Mouse (Mus musculus) NIH3T3 (cell line): ENCODE measurements around the gene Gm4981.
"Not testable (repeated sequence)": the region's sequence is repeated elsewhere in the genome, so short reads cannot be mapped to it uniquely, and the experiment has no call there.

Experiments used
- DNase-seq: peaks from one replicate; pipeline ENCODE4 v3.0.0-alpha.2; 2012; ENCODE audit warnings: low read depth

The Gm4981 gene

GRCm38 (mm10) chr10:58223161-58223560, 13.3 kb downstream of the Gm4981 start:
- DNase-seq: not testable (repeated sequence)

- not testable (repeated sequence) for DNase-seq
These were observed 14.9 kb downstream of the Gm4981 start for GRCm38 (mm10) chr10:58221571-58221970.

DNA sequence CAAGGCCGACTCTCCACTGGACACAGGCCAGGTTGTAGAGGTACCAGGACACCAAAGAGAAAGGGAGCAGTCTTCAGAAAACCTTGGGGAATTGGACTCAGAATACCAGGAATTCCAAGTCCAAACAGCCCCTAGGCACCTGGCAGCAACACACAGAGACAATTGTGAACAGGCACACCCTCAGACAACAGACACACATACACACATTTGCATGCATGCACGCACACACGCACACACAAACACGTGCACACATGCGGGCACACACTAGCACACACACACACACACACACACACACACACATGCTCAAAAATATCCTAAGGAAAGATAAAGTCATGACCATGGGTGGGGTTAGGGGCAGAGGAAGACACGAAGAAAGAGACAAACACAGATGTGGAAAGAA, 15.8 kb downstream of the Gm4981 start:
- no peak for DNase-seq

DNA sequence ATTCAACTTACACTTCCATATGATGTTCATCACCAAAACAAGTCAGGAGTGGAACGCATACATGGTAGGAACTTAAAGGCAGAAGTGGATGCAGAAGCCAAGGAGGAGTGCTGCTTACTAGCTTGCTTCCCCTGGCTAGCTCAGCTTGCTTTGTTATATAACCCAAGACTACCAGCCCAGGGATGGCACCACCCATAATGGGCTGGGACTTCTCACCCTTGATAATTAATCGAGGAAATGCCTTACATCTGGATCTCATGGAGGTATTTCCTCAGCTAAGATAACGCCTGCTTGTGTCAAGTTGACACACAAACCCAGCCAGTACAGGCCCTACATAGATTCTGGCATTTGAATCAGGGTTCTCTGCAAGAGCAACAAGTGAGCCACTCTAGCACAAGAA, 19.1 kb downstream of the Gm4981 start:
- DNase-seq: no peak

DNA sequence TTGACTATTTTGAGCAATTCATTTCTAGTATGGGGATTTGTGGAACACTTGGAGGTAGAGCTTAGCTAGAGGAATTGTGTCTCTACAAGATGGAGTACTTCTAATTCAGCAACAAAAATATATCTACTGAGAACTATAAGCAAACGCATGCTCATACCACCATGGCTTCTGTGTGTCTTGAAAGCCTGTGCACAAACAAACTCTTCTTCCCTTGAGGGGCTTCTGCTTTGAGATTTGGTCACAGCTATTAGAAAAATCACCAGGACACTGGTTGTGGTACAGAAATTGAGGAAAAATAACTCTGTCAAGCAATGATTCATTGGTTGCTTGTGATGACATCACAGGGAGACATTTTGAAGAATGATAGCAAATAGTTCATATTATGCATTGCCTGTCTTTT, 21.1 kb downstream of the Gm4981 start:
- no peak for DNase-seq

GRCm38 (mm10) chr10:58214934-58215333, 21.6 kb downstream of the Gm4981 start:
- DNase-seq: no peak

GRCm38 (mm10) chr10:58214497-58214896, 22.0 kb downstream of the Gm4981 start:
- no peak for DNase-seq

- no peak for DNase-seq
These were observed 24.3 kb downstream of the Gm4981 start for GRCm38 (mm10) chr10:58212230-58212629.

DNA sequence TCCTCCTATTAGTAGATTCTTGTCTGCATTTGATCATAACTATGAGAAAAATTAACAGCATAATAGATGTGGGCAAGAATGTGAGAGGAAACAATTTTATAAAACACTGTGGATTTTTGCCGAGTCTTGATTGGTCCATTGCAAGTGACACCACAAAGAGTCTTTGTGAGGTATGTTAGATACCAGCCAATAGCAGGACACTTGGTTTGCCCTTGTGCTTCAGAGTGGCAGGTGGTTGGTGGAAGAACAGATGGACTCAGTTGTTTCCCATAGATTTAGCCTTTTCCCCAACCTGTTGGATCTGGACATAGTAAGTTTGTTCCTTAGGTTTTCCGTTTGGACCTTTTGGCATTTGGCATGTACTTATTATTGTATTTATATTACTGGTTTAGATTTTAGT, 25.3 kb downstream of the Gm4981 start:
- DNase-seq: no peak

- DNase-seq: no peak
These were observed 26.0 kb downstream of the Gm4981 start for GRCm38 (mm10) chr10:58210514-58210913.

GRCm38 (mm10) chr10:58209710-58210467, 26.6 kb downstream of the Gm4981 start:
- DNase-seq: no peak

GRCm38 (mm10) chr10:58206639-58207404, 29.7 kb downstream of the Gm4981 start:
- DNase-seq: no peak

DNA sequence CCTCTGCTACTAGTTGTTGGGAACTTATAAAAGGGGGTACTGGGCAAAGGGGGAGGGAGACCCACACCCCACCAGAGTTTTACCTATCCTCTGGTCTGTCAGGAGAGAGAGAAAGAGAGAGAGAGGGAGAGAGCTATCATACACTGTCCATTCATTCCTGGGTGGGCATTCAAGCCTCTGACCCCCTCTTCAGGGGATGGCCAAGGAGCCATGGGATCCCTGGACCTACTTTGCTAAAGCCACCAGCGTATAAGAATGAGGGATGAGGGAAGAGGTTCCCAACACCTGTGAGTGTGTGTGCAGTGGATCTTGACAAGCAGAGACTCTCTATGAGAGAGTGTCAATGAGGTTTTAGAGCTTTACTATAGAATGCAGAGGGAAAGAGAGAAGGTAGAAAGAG, 30.5 kb downstream of the Gm4981 start:
- DNase-seq: no peak
